Mouse (Mus musculus) midbrain, embryonic 12.5 days (tissue): ENCODE data around the gene Pcsk2. TPM values are rescaled to one million over a fixed set of nuclear protein-coding genes. Genes with fewer than 3 reads are reported as not detected.
A peak's percentile ranks its signal among the peaks of the same experiment; 100 is the strongest.

ENCODE experiments used
- ATAC-seq: fragments of 200-750 bp; cut with Nextera tagmentation; 2 replicates; pipeline ENCODE4 v1.8.0; 2017; ENCODE audit warnings: low read depth, moderate TSS enrichment, moderate library complexity; ENCODE audit not compliant: low FRiP score
- H3K27ac ChIP-seq: fragments of 300-500 bp; sonication (generic); replicated peaks from 2 replicates; pipeline ENCODE4 v1.5.1; 2016; ENCODE audit warnings: mild to moderate bottlenecking
- H3K27me3 ChIP-seq: fragments of 300-500 bp; sonication (generic); 2 replicates; pipeline ENCODE4 v1.6.1; 2016; ENCODE audit warnings: mild to moderate bottlenecking
- H3K36me3 ChIP-seq: fragments of 300-500 bp; sonication (generic); 2 replicates; pipeline ENCODE4 v1.6.1; 2016
- H3K4me1 ChIP-seq: fragments of 300-500 bp; sonication (generic); 2 replicates; pipeline ENCODE4 v1.6.1; 2016
- H3K4me2 ChIP-seq: fragments of 300-500 bp; sonication (generic); replicated peaks from 2 replicates; pipeline ENCODE4 v1.6.1; 2016; ENCODE audit warnings: mild to moderate bottlenecking, moderate library complexity
- H3K4me3 ChIP-seq: fragments of 300-500 bp; sonication (generic); 2 replicates; pipeline ENCODE4 v1.5.1; 2016; ENCODE audit warnings: mild to moderate bottlenecking
- H3K9ac ChIP-seq: fragments of 300-500 bp; sonication (generic); replicated peaks from 2 replicates; pipeline ENCODE4 v1.6.1; 2016; ENCODE audit warnings: mild to moderate bottlenecking, moderate library complexity
- H3K9me3 ChIP-seq: fragments of 300-500 bp; sonication (generic); 2 replicates; pipeline ENCODE4 v1.6.1; 2016; ENCODE audit warnings: mild to moderate bottlenecking
- WGBS: fragments of 180-500 bp; shearing (Covaris S2); methylation state at CpG from one replicate; pipeline ENCODE4 v1.1.7; 2016; 5-methylcytosine and 5-hydroxymethylcytosine counted together
- polyA plus RNA-seq: library from polyadenylated mRNA; unstranded; fragments of >200 nt; fragmentation: Nextera tagmentation; extraction: Ambion mirVana; gene quantifications from 2 replicates; pipeline ENCODE4 v1.2.1, GENCODE M21; 2016

Gene Pcsk2
- 12.7 and 14.3 TPM in 2 replicates for polyA plus RNA-seq

- Histone ChIP-seq H3K9me3 (no peaks in the 10 kb centered on the region), H3K4me3 (peak within 1 kb of the TSS; percentile 59), H3K36me3 (no peaks in the 10 kb centered on the region), H3K27ac (peak within 1 kb of the TSS; percentile 88), H3K4me2 (peak within 1 kb of the TSS; percentile 73), H3K9ac (peak within 1 kb of the TSS; percentile 68), H3K4me1 (peaks cover 17% of the 10 kb centered on the region), H3K27me3 (peaks cover 29% of the 10 kb centered on the region)
- peak; percentile 96 for ATAC-seq
- under 1% methylated on average over 31 of the region's 51 CpGs for WGBS
These were observed at the start of gene Pcsk2 for GRCm38 (mm10) chr2:143545758-143546246. TSS of gene Pcsk2 (plus strand) at chr2:143546156.

GRCm38 (mm10) chr2:143500845-143501244 lies 45.1 kb upstream of the Pcsk2 start:
- no peak for ATAC-seq
- WGBS = 96% methylated on average over 9 of the region's 9 CpGs

GRCm38 (mm10) chr2:143501760-143502159 lies 44.2 kb upstream of the Pcsk2 start:
- ATAC-seq = peak; percentile 72

More at GRCm38 (mm10) chr2:143500845-143501244, 45.1 kb upstream of the Pcsk2 start:
- H3K4me2 ChIP-seq = no peak overlapping the region
- H3K27ac ChIP-seq = no peak overlapping the region
- H3K9ac ChIP-seq = no peak overlapping the region
- H3K4me1 ChIP-seq = peaks cover 8% of the 10 kb centered on the region; the same call in 1 of the 2 replicates
- H3K36me3 ChIP-seq = no peaks in the 10 kb centered on the region
- H3K4me3 ChIP-seq = no peak overlapping the region
- H3K27me3 ChIP-seq = no peaks in the 10 kb centered on the region
- H3K9me3 ChIP-seq = no peaks in the 10 kb centered on the region

GRCm38 (mm10) chr2:143502203-143502602 lies 43.8 kb upstream of the Pcsk2 start:
- peak; percentile 67 for ATAC-seq
- Histone ChIP-seq H3K27ac (peak overlapping the region; percentile 49; the same call in 1 of the 2 replicates), H3K9ac (no peak overlapping the region), H3K4me3 (no peak overlapping the region), H3K4me2 (no peak overlapping the region), H3K36me3 (no peaks in the 10 kb centered on the region), H3K4me1 (peaks cover 8% of the 10 kb centered on the region; the same call in 1 of the 2 replicates), H3K9me3 (no peaks in the 10 kb centered on the region), H3K27me3 (no peaks in the 10 kb centered on the region)
- 45% methylated on average over 3 of the region's 3 CpGs for WGBS

More at GRCm38 (mm10) chr2:143501760-143502159, 44.2 kb upstream of the Pcsk2 start:
- no peak overlapping the region for H3K4me3 ChIP-seq
- H3K27ac ChIP-seq = peak overlapping the region; percentile 49
- H3K9ac ChIP-seq = no peak overlapping the region
- H3K4me2 ChIP-seq = no peak overlapping the region
- WGBS = 42% methylated on average over 5 of the region's 5 CpGs
- peaks cover 8% of the 10 kb centered on the region; the same call in 1 of the 2 replicates for H3K4me1 ChIP-seq
- H3K27me3 ChIP-seq = no peaks in the 10 kb centered on the region
- no peaks in the 10 kb centered on the region for H3K36me3 ChIP-seq
- no peaks in the 10 kb centered on the region for H3K9me3 ChIP-seq

GRCm38 (mm10) chr2:143536485-143536884 lies 9.5 kb upstream of the Pcsk2 start:
- no peaks in the 10 kb centered on the region for H3K4me1 ChIP-seq
- no peaks in the 10 kb centered on the region for H3K9me3 ChIP-seq
- no peak overlapping the region for H3K4me2 ChIP-seq
- ATAC-seq = no peak
- no peak overlapping the region for H3K27ac ChIP-seq
- WGBS = 18% methylated on average over 3 of the region's 3 CpGs
- H3K27me3 ChIP-seq = no peaks in the 10 kb centered on the region
- no peak overlapping the region for H3K9ac ChIP-seq
- no peak overlapping the region for H3K4me3 ChIP-seq
- H3K36me3 ChIP-seq = no peaks in the 10 kb centered on the region

- peak overlapping the region; percentile 68 for H3K9ac ChIP-seq
- peaks cover 17% of the 10 kb centered on the region for H3K4me1 ChIP-seq
- 0% methylated on average over 7 of the region's 7 CpGs for WGBS
- no peaks in the 10 kb centered on the region for H3K36me3 ChIP-seq
- peak; percentile 55 for ATAC-seq
- H3K4me2 ChIP-seq = peak overlapping the region; percentile 73
- H3K9me3 ChIP-seq = no peaks in the 10 kb centered on the region
- peak overlapping the region; percentile 88 for H3K27ac ChIP-seq
- H3K4me3 ChIP-seq = peak overlapping the region; percentile 59
- H3K27me3 ChIP-seq = peaks cover 29% of the 10 kb centered on the region
These were observed 631 bp upstream of the Pcsk2 start for GRCm38 (mm10) chr2:143545299-143545751.

GRCm38 (mm10) chr2:143546412-143547211 lies 656 bp downstream of the Pcsk2 start:
- peaks cover 17% of the 10 kb centered on the region for H3K4me1 ChIP-seq
- H3K9me3 ChIP-seq = no peaks in the 10 kb centered on the region
- peaks cover 29% of the 10 kb centered on the region for H3K27me3 ChIP-seq
- peak overlapping the region; percentile 73 for H3K4me2 ChIP-seq
- peak overlapping the region; percentile 68 for H3K9ac ChIP-seq
- peak overlapping the region; percentile 60; the same call in 1 of the 2 replicates for H3K27ac ChIP-seq
- no peaks in the 10 kb centered on the region for H3K36me3 ChIP-seq
- ATAC-seq = peak; percentile 24; the same call in 1 of the 2 replicates
- WGBS = under 1% methylated on average over 33 of the region's 33 CpGs
- peak overlapping the region; percentile 59 for H3K4me3 ChIP-seq

GRCm38 (mm10) chr2:143547251-143548090 lies 1.5 kb downstream of the Pcsk2 start:
- Histone ChIP-seq H3K9me3 (no peaks in the 10 kb centered on the region), H3K4me2 (peak overlapping the region; percentile 73), H3K4me1 (peaks cover 17% of the 10 kb centered on the region), H3K4me3 (peak overlapping the region; percentile 59), H3K9ac (peak overlapping the region; percentile 68), H3K27ac (no peak overlapping the region), H3K27me3 (peaks cover 29% of the 10 kb centered on the region), H3K36me3 (no peaks in the 10 kb centered on the region)
- WGBS = under 1% methylated on average over 32 of the region's 32 CpGs
- no peak for ATAC-seq

GRCm38 (mm10) chr2:143560384-143560783 lies 14.4 kb downstream of the Pcsk2 start:
- no peak for ATAC-seq

GRCm38 (mm10) chr2:143565062-143565461 lies 19.1 kb downstream of the Pcsk2 start:
- WGBS = 80% methylated on average over 2 of the region's 2 CpGs
- no peaks in the 10 kb centered on the region for H3K9me3 ChIP-seq
- H3K4me3 ChIP-seq = no peak overlapping the region
- no peak overlapping the region for H3K4me2 ChIP-seq
- no peak; the same call in 1 of the 2 replicates for ATAC-seq
- no peak overlapping the region for H3K9ac ChIP-seq
- no peaks in the 10 kb centered on the region for H3K4me1 ChIP-seq
- H3K27me3 ChIP-seq = no peaks in the 10 kb centered on the region
- H3K27ac ChIP-seq = no peak overlapping the region
- H3K36me3 ChIP-seq = no peaks in the 10 kb centered on the region

More at GRCm38 (mm10) chr2:143560384-143560783, 14.4 kb downstream of the Pcsk2 start:
- Histone ChIP-seq H3K4me3 (no peak overlapping the region), H3K27me3 (no peaks in the 10 kb centered on the region), H3K27ac (no peak overlapping the region), H3K36me3 (no peaks in the 10 kb centered on the region), H3K4me1 (no peaks in the 10 kb centered on the region), H3K4me2 (no peak overlapping the region), H3K9ac (no peak overlapping the region), H3K9me3 (no peaks in the 10 kb centered on the region)
- whole genome bisulfite sequencing = 78% methylated on average over 4 of the region's 4 CpGs

- Histone ChIP-seq H3K36me3 (no peaks in the 10 kb centered on the region), H3K27me3 (no peaks in the 10 kb centered on the region), H3K4me3 (no peak overlapping the region), H3K4me1 (no peaks in the 10 kb centered on the region), H3K9ac (no peak overlapping the region), H3K9me3 (no peaks in the 10 kb centered on the region), H3K27ac (no peak overlapping the region), H3K4me2 (no peak overlapping the region)
- WGBS = 94% methylated on average over 6 of the region's 6 CpGs
- ATAC-seq = no peak
These were observed 20.0 kb downstream of the Pcsk2 start for GRCm38 (mm10) chr2:143565961-143566360.
